Mouse (Mus musculus) cerebellum, postnatal 14 days (tissue): Measurements from ENCODE around the gene Pcbd2.

ENCODE experiments used
- DNase-seq, 2 experiments: peaks; one replicate each; pipeline ENCODE4 v3.0.0; 2021; ENCODE audit warnings: mixed read lengths in 2 of 2

The Pcbd2 gene

DNA sequence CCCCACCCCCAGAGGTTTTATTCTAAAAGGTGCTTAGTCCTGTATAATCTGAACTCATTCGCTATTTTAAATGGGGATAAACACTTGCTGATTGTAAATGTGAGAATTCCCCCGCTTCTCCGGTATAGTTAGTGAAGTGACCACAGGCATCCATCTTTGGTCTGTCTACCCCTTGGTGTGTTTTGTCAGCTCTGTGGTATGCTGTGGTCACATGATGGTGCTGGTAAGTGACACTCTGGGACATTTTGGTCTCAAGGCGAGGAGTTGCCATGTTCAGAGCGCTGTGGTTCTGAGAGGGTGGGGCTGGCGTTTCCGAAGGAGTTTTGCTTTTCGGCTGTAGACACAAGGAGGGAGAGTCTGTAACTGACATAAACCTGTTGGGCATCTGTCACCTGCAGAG, 10.7 kb downstream of the Pcbd2 start:
- no peak for DNase-seq

DNA sequence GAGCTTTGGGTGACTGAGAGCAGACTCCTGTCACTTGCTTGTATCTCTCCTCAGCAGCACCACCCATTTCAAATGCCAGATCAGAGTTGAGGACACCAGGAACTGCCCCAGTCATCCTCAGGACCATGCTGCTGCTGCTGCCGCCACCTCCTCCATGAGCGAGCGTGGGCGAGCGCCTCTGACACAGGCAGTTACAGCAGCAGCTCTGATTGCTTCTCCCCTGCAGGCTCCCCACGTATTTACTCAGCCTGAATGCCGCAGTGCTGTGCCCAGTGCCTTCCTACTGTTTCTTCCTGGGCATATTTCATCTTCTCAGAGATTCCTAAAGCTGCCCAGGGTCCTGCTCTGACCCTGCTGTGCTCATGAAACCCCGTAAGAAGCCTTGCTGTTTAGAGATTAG, 15.1 kb downstream of the Pcbd2 start:
- no peak for DNase-seq

DNA sequence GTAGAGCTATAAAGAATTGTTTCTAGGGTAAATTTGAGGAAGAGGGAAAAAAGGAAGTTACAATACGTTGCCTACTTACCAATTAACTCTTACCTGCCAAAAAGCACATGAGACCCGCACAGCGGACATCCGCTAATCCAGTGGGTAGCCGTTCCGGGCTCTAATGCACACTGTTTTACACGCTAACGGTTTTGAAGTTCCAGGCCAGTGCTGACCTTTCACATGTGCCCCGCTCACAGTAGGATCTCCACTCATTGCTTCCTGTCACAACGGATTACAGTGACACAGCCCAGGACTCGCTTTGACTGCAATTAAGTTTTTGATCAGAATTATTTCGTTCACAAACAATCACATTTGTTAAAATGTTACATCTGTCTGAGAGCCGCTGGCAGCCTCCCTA, 27.2 kb downstream of the Pcbd2 start:
- DNase-seq, result no peak

DNA sequence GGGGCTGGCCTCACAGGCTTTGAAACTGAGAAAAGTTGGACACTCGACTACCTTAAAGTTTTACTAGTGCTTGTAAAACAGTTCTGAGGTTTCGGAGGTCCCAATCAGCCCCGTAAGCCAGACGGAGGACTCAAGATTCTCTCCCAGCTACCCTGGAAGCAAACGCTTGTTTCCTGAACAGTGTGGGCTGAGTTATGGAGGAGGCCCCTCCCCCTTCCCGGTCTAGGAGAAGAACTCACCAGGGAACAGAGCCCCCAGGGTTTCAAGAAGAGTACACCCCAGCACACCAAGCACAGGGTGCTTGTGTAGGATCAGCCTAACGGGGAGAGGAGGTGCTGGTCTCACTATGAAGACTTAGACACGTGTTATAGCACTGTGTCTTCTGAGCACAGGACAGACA, 29.6 kb downstream of the Pcbd2 start:
- DNase-seq, result no peak

DNA sequence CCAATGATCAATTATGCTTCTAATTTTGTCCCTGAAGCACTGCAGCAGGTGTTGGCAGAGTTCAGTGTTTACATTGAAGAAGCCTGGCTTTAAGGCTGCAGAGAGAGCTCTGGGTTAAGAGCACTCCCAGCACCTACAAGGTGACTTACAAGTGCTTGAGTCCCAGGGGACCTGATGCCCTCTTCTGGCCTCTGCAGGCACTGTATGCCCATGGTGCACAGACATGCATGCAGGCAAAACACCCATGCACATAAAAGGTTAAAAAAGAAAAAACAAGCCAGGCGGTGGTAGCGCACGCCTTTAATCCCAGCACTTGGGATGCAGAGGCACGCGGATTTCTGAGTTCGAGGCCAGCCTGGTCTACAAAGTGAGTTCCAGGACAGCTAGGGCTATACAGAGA, 30.5 kb downstream of the Pcbd2 start:
- no peak for DNase-seq

DNA sequence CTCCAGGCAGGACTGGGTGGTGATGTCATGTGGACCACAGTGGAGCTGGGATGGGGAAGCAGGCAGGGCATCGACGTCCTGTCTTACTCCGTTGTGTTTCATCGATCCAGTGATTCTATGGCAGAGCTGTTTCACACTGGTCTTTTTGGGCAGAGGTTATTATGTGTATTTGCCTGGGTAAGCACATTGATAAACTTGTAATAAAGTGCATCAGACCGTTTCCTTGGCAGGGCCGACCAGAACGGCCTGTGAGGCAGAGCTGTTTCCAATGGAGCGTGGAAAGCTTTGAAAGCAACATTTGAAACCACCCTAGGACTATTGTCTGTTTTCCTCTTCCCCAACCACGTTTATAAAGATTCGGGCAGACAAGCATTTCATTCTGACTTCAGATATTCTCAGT, 33.4 kb downstream of the Pcbd2 start:
- DNase-seq, result no peak

DNA sequence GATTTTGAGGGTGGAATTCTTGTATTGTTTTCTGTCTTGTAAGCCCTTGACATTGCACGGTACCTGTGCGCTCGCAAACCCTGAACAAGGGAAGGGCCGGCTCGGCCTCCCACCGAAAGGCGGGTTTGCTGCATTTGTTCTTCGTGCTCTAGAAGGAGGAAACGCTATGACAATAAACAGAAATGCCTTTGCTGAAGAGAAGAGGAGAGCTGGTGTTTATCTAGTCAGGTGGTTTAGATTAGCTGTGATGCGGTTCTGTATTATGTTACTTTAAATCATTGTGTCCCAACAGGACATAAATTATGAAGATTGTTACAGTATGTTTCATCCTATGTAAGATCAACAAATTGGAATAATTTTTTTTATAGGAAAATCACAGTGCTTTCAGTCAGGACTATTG, 34.3 kb downstream of the Pcbd2 start:
- DNase-seq, result no peak

DNA sequence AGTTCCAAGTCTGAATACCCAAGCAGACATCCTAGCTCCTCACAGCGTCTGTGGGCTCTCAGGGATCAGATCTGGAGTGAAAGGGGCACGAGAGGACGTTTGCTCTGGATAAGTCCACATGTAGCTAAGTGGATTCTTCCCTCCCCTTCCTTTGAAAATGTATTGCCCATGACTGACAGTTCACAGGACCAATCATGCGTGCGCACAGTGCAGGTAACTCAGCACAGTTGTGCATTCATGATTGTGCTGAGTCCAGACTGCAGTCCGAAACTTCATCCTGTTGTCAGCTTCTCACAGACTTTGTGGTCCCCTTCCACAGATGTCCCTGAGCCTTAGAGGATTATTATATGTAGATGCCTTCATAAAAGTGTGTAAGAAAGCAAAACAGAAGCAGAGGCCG, 47.2 kb downstream of the Pcbd2 start:
- no peak for DNase-seq

DNA sequence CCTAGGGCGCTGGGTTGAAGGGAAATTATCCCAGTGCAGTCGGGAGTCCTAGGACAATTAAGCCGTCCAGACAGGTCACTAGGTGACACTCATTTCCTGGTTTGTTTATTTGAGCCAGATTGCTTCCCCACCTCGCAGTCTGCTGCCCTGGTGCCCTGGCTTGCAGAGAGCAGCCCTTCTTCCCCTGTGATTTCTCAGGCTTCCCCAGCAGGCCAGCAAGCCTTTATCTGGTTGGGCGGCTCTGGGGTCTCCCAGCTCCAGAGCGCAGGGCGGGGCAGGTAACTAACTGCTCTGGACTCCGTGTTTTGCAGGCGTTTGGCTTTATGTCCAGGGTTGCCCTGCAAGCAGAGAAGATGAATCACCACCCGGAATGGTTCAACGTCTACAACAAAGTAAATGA, 47.9 kb downstream of the Pcbd2 start:
- no peak for DNase-seq

DNA sequence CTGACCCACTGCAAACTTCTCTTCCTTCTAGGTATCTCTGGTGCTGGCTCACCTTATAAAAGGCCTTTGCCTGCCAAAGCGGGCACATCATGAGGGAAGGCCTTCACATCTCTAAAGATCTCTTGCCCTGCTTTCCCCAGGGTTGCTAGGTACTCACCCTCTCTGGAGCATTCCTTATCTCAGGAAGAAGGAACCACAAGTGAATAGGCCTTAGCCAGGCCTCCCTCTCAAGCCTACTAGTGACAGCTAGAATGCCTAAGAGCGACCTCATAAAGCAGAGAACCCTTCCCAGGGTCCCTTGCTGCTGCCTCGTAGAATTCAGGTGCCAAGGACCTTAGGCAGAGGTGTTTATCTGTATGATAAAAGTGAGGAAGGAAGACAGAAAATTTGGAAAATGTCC, 57.1 kb downstream of the Pcbd2 start, which contains the start of gene Catsper3:
Gene Catsper3, plus strand, starts transcription at position 301 of the 400 bp plus-strand sequence.
- DNase-seq, result no peak

DNA sequence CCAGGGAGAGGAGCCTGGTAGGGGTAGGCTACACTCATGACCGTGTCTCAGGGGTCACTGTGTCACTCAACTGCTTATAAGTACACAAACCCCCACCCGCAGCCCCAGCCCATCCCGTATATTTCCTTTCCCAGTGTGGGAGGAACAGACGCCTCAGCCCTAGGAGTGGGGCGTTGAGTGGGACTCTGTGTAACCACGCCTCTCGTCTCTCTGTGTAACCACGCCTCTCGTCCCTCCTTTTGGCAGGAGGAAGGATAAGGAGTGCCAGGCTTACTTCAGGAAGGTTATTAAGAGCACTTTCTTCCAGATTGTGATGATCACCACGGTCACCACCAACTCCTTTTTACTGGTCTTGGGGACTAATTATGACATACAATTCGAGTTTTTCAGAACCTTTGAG, 59.0 kb downstream of the Pcbd2 start:
- DNase-seq, result no peak

DNA sequence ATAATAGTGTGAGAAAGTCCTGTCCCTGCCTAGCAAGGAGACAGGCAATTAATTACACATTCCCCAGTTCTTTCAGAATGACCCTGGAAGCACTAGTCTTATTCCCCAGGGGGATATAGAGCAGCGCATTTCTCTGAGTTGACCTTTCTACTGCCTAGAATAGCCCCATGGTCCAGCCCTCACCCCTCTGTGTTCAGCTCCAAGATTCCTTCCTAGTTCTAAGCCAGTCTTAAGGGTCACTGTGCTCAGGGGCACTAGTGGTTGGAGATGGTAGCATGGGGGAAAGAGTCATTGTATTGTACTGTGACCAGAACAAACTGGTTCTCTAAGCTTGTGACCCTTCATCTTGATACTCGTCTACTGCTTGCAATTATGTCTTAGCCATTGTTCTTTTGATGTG, 74.1 kb downstream of the Pcbd2 start:
- no peak for DNase-seq

DNA sequence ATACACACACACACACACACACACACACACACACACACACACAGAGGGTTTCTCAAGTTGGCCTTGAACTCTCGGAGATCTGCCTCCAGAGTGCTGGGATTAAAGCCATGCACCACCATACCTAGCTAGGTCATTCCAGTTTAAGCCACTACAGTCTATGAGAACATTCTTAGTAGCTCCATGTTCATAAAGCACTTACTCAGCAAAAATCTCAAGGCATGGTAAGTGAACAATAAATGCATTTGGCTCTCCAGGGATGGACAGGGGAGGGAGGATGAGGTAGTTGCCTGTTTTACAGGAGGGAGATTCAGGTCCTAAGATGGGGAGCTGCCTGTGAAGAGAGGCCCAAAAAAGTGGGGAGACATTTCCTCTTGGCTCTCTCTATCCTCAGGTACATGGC, 76.8 kb downstream of the Pcbd2 start:
- DNase-seq, result no peak

DNA sequence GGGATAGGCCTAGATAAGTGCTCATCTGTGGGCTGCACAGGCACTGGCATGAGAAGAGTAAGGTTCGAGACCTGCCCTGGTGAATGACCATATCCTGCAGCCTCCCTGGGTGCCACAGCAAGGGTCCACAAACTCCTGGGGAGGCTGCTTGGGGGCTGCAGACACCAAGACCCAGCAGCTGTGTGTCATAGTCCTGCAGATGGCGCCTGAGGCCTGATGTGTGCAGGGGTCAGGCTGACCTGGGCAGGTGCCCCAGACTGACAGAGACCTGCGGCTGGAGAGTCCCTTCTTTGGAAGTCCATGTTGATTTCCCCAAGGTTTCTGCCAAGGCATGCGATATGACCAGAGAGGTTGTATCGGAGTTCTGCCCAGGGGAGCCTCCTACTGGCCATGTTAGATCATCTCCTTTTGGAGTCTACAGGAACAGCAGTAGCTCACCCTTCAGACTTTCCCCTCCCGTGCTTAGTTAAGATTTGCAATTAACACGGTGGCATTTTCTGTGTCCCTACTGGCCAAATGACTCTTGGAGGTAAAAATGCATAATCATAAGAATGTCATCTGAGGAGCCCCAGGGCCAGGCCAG, 82.0 kb downstream of the Pcbd2 start:
- DNase-seq, result no peak

DNA sequence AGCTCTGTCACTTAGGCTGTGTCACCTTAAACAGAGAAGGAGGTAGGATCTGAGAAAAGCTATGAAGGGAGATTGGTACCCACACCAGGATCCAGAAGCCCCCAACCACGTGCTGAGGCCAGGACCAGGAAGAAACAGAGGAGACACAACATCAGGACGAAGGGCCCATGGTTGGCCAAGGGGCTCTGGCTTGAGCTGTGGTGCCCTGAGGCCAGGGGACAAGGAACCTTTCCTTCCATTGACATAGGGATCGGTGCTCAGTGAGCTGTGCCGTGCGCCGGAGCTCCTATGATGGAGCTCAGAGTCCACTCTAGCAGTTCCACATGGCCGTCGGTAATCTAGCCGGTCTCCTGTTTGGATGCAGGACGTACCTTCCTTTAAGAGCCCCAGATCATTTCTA, 82.5 kb downstream of the Pcbd2 start:
- no peak for DNase-seq

DNA sequence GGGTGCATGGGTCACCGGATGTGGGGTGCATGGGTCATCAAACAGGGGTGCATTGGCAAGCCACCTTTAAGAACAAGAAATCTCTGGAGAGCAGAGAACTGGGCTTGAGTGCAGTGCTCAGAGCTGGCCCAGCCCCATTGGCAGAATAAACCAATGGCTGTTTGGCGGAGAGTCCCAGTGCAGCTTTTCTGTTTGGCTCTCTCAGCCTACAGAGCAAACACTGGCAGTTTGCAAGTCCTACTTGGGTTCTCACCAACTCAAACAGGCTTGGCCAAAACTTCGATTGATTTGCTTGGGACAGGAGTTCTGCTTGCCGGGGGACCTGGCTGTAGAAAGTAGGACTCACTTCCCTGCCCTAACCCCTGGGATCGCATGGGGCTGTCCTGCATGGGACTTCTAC, 83.8 kb downstream of the Pcbd2 start:
- no peak for DNase-seq

DNA sequence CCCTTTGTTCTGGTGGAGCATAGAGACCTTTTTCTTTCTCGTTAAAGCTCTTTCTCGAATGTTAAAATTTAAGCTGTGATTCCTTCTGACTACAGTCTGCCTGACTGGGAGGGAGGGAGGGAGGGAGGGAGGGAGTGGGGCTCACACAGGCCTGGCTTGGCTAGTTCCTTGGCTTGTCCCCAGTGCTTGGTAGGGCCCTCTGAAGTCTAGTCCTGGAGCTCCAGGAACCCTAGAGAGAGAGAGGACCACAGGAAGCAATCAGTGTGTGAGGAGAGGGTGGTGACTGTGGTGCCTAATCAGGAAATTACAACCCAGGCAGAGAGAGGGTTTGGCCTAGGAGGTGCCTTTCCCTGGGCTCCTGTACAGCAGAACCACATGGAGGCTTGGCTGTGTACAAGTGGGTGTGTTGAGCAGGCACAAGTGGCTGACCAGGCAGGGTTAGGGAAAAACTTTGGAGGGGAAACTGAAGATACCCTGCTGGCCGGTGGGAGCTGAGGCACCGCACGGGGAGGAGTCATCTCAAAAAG, 86.4 kb downstream of the Pcbd2 start:
- DNase-seq, result no peak

DNA sequence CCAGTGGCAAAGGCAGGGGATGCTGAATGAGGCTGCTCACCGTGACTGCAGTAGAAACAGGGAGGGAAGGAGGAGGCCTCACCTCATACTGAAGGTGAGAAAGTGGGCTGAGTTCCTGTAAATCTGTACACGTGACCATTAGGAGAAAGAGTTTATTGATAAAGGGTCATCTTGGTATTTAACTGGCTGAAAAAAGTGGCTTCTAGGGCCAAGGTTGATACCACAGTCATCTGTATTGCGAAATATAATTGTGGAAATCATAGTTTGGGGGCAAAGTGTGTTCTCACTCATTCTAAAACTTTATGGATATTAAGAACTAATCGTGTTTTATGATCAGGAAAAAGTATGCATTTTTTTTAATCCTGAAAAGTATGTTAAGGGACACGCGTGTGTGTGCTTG, 87.7 kb downstream of the Pcbd2 start:
- DNase-seq, result no peak

DNA sequence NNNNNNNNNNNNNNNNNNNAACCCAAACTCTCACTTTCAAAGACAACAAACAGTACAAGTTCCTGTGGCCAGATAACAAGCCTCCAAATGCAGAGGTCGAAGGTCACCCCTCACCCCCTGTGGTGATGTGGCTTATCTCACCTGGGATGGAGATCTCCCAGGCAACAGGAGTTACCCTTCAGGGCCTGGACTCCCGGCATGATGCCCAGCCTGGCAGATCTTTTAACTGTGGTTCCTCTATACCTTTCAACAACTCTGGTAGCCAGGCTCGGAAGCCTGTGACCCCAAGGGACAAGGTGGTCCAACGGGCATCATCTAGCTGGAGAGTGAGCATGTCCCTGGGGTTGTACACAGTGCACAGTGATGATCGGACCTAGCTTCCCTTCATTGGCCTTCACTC, 95.3 kb downstream of the Pcbd2 start:
- DNase-seq, result no peak

DNA sequence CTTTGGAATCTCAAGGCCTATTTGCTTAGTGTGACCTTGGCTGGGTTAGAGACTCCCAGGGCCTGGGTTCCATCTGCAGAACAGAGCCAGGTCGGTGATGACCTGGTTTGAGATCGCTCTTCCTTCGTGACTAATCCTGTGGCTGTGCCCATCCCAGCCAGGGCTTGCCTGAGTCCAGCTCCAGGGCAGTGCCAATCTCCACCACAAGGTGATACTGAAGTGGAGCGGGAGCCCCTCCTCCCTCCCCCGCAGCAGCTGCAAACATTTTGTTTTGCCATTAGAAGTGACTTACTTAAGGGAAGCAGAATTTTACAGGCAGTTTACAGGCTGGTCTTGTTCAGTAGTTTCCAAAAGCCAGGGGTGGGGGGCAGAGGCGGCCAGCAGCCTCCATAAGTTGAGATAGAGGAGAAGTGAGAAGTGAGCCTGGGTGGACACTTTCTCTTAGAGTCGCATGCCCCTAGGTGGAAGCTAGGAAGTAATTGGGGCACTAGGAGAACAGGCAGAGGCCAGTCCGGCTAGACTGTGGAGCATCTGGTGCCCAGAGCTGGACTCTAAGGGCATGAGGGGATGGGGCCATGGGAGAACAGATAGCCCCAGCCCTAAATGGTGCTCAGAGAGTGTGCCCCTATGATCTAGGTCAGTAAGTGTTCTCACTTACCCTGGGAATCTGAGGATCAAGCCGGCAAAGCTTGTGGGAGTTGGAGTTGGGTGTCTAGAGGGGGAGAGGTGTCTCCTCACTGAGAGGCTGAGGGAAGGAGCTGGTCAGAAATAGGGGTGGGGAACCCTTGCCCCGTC, 97.2 kb downstream of the Pcbd2 start:
- DNase-seq, result no peak

DNA sequence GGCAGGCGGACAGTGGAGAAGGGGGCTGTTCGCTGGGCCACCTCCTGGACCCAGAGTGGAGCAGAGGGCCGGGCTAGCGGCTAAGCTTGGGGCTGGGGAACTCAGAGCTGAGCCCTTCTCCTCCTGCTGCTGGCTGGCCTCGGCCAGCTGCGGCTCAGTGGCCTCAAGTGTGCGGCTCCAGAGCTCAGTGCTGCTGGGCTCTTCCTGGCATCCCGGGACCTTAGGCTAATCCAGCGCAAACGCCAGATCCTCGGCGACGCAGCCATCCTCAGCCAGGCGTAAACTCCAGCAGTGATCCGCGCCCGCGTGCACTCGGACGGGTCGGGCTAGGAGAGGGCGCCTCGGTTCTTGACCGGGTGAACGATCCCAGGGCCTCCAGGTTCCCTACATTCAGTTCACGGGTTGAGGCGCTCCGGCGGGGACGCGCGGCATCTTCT, 98.1 kb downstream of the Pcbd2 start:
- DNase-seq, result no peak

DNA sequence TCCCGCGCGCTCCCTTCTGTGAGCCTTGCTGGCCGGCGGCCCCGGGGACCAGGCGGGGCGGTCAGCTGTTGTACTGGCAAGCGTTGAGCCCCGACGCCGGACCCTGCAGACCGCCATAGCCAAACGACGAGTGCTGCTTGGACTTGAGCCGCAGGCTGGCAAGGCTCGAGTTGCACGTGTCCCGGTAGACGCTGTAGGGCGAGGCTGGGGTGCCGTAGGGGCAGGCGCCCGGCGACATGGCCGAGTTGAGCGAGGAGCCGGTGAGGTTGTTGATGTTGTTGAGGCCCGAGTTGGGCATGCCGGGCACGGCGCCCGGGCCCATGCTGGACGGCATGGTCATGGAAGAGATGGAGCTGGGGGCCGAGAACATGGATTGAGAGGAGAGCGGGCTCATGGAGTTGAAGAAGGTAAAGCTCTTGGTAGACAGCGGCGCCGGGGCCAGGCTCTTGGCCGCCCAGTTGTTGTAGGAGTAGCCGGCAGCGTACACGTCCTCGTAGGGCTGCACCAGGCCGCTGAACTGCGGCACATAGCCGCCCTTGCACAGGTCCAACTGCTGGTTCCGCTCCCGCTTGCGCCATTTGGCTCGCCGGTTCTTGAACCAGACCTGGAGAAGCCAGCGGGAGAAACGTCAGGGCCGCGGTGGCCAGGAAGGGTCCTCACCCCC, 99.0 kb downstream of the Pcbd2 start:
- peak in 1 of 2 experiments; percentile 51 for DNase-seq
